Mouse (Mus musculus) G1E (cell line): Measurements from ENCODE around the gene Mknk2.

Experiments
- CTCF ChIP-seq: IDR thresholded peaks from 2 replicates; pipeline ENCODE4 v1.5.1; 2012; ENCODE audit warnings: low read depth, low read length, inconsistent platforms, mixed read lengths
- GATA1 ChIP-seq: IDR thresholded peaks from 2 replicates; pipeline ENCODE4 v1.6.1; 2012; ENCODE audit warnings: borderline replicate concordance, low read length, inconsistent platforms, mixed read lengths
- GATA2 ChIP-seq: IDR thresholded peaks from 2 replicates; pipeline ENCODE4 v1.6.1; 2012; ENCODE audit warnings: low read depth, low read length, inconsistent platforms, borderline replicate concordance
- POLR2AphosphoS5 ChIP-seq: IDR thresholded peaks from 2 replicates; pipeline ENCODE4 v1.6.1; 2012; ENCODE audit warnings: low read depth, low read length, inconsistent platforms; ENCODE audit not compliant: insufficient replicate concordance
- TAL1 ChIP-seq: conservative IDR thresholded peaks from 2 replicates; pipeline ENCODE4 v1.6.1; 2012; ENCODE audit warnings: low read depth, low read length, inconsistent platforms, mixed read lengths

- TF ChIP-seq POLR2AphosphoS5 (no peak), CTCF (no peak), GATA1 (no peak), TAL1 (no peak), GATA2 (no peak)
Measured at GRCm38 (mm10) chr10:80619465-80620244, 58.3 kb downstream of the Mknk2 start.
